Mouse (Mus musculus) kidney, adult 2 months (tissue): ENCODE measurements around the gene Rab25.

ENCODE experiments used
- CTCF ChIP-seq: fragments of 200-500 bp; conservative IDR thresholded peaks from 2 replicates; pipeline ENCODE4 v1.5.1; 2011; ENCODE audit warnings: low read depth, mild to moderate bottlenecking, control low read depth, low read length, moderate library complexity, mixed read lengths; ENCODE audit not compliant: insufficient read depth, insufficient read length
- POLR2A ChIP-seq: fragments of 200-500 bp; IDR thresholded peaks from one replicate; pipeline ENCODE4 v1.6.1; 2011; ENCODE audit warnings: low read depth, low read length, control low read depth

- TF ChIP-seq POLR2A (no peak), CTCF (no peak)
Observed at GRCm38 (mm10) chr3:88563442-88563841, 15.3 kb upstream of the Rab25 start.
